Mouse (Mus musculus) CH12.LX (cell line): Measurements from ENCODE around the gene Napb.

ENCODE experiments used
- CTCF ChIP-seq, 2 experiments: IDR thresholded peaks in 1 of 2; conservative IDR thresholded peaks in 1 of 2; 2 replicates each; pipeline ENCODE4 v1.5.1; 2011 to 2012; ENCODE audit warnings: low read depth in 2 of 2, low read length in 2 of 2, improper control_type of control experiment in 1 of 2, inconsistent platforms in 1 of 2, mild to moderate bottlenecking in 1 of 2, moderate library complexity in 1 of 2
- EP300 ChIP-seq: IDR thresholded peaks from 2 replicates; pipeline ENCODE4 v1.6.1; 2011; ENCODE audit warnings: low read length, improper control_type of control experiment
- HCFC1 ChIP-seq: IDR thresholded peaks from 2 replicates; pipeline ENCODE4 v1.6.1; 2012; ENCODE audit warnings: low read depth, mild to moderate bottlenecking, inconsistent platforms, low read length, improper control_type of control experiment
- KAT2A ChIP-seq: IDR thresholded peaks from 2 replicates; pipeline ENCODE4 v1.6.1; 2012; ENCODE audit warnings: low read length, improper control_type of control experiment, inconsistent platforms; ENCODE audit not compliant: insufficient replicate concordance
- MAX ChIP-seq: IDR thresholded peaks from 2 replicates; pipeline ENCODE4 v1.6.1; 2011; ENCODE audit warnings: low read length, improper control_type of control experiment
- NELFE ChIP-seq: IDR thresholded peaks from 2 replicates; pipeline ENCODE4 v1.6.1; 2011; ENCODE audit warnings: low read depth, low read length, improper control_type of control experiment
- NRF1 ChIP-seq: IDR thresholded peaks from 2 replicates; pipeline ENCODE4 v1.6.1; 2014; ENCODE audit warnings: low read depth, mild to moderate bottlenecking, inconsistent platforms, low read length, improper control_type of control experiment, moderate library complexity
- PAX5 ChIP-seq: IDR thresholded peaks from 2 replicates; pipeline ENCODE4 v1.6.1; 2012; ENCODE audit warnings: low read length, inconsistent platforms, mixed read lengths
- POLR2A ChIP-seq: IDR thresholded peaks from 2 replicates; pipeline ENCODE4 v1.6.1; 2011; ENCODE audit warnings: low read depth, mild to moderate bottlenecking, improper control_type of control experiment, low read length
- RCOR1 ChIP-seq: conservative IDR thresholded peaks from 2 replicates; pipeline ENCODE4 v1.6.1; 2012; ENCODE audit warnings: low read depth, mild to moderate bottlenecking, inconsistent platforms, low read length, improper control_type of control experiment
- SMC3 ChIP-seq: IDR thresholded peaks from 2 replicates; pipeline ENCODE4 v1.6.1; 2011; ENCODE audit warnings: low read depth, low read length, improper control_type of control experiment
- TCF12 ChIP-seq: IDR thresholded peaks from 2 replicates; pipeline ENCODE4 v1.6.1; 2014; ENCODE audit warnings: low read depth, mild to moderate bottlenecking, inconsistent platforms, low read length, improper control_type of control experiment
- USF1 ChIP-seq: IDR thresholded peaks from 2 replicates; pipeline ENCODE4 v1.6.1; 2014; ENCODE audit warnings: low read depth, mild to moderate bottlenecking, inconsistent platforms, low read length, improper control_type of control experiment
- ZMIZ1 ChIP-seq: IDR thresholded peaks from 2 replicates; pipeline ENCODE4 v1.6.1; 2012; ENCODE audit warnings: low read depth, mild to moderate bottlenecking, inconsistent platforms, low read length, improper control_type of control experiment

GRCm38 (mm10) chr2:148717072-148717471 lies 15.2 kb downstream of the Napb start:
- TF ChIP-seq USF1 (no peak), POLR2A (no peak), ZMIZ1 (no peak), EP300 (no peak), HCFC1 (no peak), CTCF (conservative IDR thresholded peaks at IDR 0.05 in 1 of 2, IDR thresholded peaks at IDR 0.05 in 1 of 2; ENCODE audit: low read depth in 2 of 2, low read length in 2 of 2) (no peak), NELFE (no peak), SMC3 (no peak), NRF1 (no peak), TCF12 (no peak), MAX (no peak), PAX5 (no peak), KAT2A (no peak), RCOR1 (no peak)
